Mouse (Mus musculus) spleen, postnatal 4 days (tissue): ENCODE measurements at regions not wholly inside any gene's neighbourhood (a gene's known extent, or its start where the extent isn't known, plus 50 kb on each side); places are given as distances from the start of the nearest gene placed in this dataset.

ENCODE experiments used
- DNase-seq, 2 experiments: peaks; one replicate each; pipeline ENCODE4 v3.0.0; 2022; ENCODE audit warnings: low spot score in 2 of 2

DNA sequence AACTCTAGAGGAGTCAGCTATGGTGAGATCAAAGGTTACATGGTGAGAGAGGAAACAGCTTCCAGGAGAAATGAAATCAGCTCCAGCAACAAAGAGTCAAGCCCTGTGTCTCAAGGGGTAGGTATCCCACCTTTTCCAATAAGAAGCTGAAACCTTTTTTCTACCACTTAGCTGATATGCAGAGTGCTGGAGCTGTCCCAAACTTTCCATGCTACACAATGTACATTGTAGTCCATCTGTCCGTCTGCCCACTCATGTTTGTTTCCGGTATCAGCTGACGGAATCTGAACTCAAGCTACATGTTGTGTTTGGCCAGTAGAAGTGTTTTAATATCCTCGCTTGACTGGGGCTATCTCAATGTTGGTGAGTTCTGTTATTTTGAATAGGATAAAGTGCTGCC is 83.6 kb upstream of the Ngf start:
- no peak for DNase-seq

DNA sequence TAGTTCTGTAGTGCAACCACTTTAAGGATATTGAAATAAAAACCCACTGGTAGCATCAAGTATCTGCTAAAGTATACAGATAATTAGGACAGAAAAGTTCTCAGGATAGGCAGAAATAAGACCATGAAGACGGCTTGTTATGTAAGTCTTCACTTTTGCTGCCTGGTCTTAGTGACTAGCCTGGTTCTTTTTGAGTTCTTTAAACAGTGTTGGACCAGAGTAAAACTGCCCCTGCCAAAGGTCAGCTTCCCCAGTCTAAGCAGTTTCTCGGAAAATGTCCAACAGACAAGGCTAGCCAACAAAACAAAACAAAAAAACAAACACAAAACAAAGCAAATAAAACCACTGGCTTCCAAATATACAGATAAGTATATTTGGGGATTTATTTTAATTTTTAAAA is 85.1 kb upstream of the Ngf start:
- no peak for DNase-seq

DNA sequence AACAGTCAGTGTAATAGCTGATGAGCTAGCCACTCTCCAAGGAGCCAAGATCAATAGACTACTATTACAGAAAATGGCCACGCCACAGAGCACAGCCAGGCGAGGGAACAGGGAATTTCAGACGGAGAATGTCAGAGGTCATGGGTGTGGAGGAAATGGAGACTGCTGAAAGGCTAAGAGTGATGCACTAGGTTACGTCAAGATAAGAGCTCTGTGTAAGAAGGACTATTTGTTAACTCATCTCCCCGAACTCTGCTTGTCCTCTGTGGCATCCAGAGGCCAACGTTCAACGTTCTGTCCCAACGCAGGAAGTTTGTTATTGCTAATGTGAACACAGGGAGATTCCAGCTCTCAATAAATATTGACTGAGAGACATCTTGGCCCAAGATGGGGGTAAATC is 86.0 kb upstream of the Ngf start:
- peak in 1 of 2 experiments; percentile 28 for DNase-seq

DNA sequence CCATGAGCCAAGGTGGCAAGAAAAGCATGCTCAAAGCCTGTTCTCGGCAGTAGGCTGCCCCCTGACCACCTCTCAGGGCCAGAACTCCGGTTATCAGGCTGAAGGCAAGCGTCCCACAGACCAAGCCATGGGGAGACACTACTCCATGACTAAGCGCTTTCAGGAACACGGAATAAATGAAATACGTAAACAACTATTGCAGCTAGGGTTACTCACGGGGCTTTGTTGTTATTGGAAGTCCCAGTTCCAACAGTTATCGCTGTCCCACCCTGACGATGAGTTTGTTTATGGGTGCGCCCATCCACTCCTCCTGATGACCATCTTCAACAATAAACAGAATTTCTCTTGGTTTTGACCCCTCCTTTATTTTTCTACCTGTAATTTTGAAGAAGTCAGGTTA is 88.0 kb upstream of the Ngf start:
- peak in 1 of 2 experiments; percentile 41 for DNase-seq

DNA sequence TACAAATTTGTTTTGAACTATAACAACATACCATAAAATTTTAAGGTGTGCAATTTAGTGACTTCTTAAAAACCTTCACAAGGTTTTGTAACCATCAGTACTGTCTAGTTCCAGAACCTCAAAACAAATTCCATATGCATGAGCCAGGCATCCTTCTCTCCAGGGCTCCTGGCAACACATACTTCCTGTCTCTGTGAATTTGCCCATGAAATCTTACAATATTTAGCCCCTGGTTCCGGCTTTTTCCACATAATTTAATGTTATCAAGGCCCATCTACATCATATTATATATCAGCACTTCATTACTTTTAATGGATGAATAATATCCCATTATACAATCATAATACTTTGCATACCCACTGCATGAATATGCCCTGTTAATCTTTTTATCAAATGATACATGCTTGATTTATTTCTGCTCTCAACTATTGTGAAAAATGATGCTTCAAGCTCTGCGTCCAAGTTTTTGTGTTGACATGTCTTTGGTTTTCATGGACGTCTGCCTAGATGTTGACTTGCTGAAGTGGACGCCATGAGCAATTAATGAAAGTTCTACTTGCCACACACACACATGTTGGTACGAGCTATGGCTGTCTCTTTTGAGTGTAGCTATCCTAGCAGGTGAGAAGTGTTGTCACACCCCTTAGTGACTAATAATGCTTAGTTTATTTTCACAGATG is 95.2 kb upstream of the Ngf start:
- DNase-seq, result no peak

DNA sequence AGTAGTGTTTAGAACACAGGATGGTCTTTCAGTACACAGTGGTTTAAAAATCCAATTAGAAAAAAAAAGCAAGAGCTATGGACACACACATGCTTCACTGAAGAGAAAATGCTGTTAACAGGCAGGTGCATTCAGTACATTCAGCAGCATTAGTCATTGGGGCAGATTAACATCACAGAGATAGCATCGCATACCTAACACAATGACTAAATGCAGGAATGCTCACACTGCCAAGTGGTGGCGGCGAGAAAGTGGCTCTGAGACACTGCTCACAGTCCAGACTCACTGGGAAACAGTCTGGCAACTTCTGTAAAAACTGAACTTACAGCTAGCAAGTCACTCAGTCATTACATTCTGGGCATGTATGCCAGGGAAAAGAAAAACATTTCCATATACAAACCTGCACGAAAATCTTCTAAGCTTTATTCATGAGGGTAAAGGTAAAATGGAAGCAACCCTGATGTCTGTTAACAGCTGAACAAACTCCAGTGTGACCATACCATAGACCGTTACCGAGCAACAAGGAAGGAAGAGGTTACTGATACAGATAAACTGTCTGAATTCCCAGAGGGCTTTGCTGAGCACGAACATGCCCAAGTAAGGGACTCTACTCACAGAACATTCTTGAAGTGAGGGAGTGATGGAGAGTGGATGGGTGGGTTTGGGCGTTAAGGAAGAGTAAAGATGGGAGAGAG is 97.4 kb upstream of the Ngf start:
- DNase-seq, result no peak

DNA sequence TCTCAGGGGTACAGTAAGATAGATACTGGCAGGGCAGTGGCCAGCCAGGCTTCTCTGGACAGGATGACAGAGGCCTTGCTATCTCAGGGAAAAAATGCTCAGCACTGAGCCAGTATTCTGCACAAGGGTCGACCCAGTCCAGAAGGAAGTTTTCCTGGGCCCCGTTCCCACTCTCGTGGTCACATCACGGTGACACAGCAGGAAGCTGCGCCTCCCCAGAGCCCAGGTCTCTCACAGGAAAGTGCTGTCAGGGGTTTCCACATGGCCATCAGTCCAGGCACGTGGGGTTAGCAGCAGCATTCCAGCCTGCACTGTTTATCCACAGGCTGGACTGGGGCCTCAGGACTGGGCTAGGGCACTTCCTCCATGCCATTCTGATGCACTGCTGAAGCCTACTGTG is 103.5 kb upstream of the Ngf start:
- DNase-seq, result no peak

GRCm38 (mm10) chr3:102364326-102364935 is 105.3 kb upstream of the Ngf start:
- no peak for DNase-seq

DNA sequence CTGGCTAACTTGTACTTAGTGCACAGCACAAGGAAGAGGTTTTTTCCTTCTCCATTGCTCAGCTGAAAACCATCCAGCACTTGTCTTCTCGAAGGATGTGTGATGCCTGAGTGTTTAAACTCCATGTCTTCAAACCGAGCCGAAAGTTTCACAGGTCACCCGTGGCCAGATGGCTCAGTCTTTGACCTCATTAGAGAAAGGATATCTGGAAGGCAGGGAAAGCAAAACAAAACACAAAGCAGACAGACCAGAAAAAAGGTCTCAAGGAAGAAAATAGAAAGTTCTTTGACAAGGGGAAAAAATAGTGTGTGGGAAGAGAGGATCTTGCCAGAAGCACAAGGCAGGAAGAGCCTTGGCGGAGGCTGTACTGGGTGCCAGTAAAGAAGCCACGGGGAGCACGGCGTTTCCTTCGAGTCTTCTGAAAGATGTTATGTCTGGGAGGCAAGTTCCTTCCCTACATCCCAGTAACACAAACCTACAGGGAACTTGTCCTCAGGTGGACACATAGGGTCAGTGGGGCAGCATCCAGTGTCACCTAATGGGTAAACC is 108.9 kb upstream of the Ngf start:
- no peak for DNase-seq

DNA sequence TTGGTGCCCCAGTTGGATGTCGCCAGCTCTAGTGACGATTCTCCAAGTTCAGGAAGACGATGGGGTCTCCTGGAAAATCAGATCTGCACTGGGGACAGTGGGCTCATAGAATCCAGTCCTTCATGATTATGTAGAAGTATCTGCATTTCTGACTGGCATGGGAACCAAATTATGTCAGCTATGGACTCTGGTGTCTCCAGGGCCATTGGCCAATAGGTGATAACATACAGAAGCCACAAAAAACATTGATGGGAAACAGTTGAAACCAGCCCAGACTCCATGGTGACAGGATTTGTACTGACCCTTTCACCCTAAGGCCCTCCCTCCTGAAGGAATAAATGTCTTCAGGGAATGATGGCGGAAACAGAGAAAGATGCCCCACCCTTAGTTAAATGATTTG is 110.9 kb upstream of the Ngf start:
- DNase-seq, result no peak

DNA sequence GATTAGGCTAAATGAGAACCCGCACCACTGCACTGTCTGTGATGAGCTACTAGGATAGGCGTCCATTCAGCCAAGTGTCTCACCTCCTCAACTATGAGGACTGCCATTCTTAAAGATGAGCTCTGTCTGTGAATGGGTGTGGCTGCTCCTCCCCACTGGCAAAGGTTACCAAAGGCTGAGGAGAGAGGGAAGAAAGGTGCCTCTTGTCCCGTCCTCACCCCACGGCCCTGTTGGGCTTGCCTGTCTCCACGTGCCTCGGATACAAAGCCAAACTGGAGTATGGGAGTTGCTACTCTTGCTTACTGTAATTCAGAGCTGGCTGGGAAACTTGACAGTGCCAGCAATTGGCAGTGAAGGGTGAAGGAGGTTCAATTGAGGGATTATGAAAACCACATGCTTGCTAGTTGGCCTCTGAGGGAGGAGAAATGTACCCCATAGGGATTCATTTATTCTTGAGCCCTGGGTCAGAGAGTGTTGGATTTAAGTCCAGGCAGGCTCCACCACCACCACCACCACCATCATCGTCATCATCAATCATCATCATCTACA is 112.6 kb upstream of the Ngf start:
- DNase-seq, result no peak

GRCm38 (mm10) chr3:102355352-102355751 is 114.4 kb upstream of the Ngf start:
- DNase-seq, result no peak

DNA sequence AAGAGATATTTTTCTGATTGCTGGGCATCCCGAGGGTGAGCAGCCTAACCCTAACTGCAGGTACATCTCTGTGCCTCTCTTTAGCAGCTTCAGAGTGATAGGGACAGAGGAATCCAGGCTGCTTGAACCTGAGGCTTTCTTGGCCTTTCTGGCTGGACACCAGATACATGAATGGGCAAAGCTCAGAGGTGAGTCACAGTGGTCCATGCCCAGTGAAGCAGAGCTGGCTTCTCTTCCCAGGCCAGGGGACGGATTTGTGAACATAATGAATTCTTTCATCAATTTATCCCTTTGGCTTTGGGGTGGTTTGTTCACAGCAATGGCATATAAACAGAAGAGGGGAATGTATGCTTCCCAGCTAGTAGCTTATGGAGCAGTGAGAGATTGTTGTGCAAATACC is 114.9 kb upstream of the Ngf start:
- no peak for DNase-seq

GRCm38 (mm10) chr3:102353277-102353900 is 116.3 kb upstream of the Ngf start:
- DNase-seq, result no peak

- DNase-seq, result no peak
Observed at GRCm38 (mm10) chr3:102346077-102346476, 123.6 kb upstream of the Ngf start.

DNA sequence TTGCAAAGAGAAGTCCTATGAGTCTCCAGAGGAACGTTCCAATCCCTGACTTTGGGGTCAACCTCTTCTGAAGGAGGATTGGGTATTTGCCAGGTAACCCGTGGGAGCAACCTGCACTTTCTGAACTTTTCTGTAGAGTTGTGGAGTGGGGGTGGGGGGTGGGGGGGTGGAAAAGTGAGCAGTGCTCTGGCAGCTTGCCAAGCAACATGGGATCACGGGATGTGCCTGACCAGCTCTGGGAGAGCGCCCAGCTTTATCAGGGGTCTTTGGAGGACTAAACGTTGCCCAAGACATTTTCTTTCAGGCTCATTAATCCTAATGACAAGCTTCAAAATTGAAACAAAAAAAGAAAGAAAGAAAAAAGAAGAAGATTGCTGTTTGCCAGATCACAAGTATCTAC is 124.4 kb upstream of the Ngf start:
- no peak for DNase-seq

GRCm38 (mm10) chr3:102340731-102341130 is 129.0 kb upstream of the Ngf start:
- DNase-seq, result no peak

- DNase-seq, result no peak
Observed at GRCm38 (mm10) chr3:102337881-102338280, 131.8 kb upstream of the Ngf start.

DNA sequence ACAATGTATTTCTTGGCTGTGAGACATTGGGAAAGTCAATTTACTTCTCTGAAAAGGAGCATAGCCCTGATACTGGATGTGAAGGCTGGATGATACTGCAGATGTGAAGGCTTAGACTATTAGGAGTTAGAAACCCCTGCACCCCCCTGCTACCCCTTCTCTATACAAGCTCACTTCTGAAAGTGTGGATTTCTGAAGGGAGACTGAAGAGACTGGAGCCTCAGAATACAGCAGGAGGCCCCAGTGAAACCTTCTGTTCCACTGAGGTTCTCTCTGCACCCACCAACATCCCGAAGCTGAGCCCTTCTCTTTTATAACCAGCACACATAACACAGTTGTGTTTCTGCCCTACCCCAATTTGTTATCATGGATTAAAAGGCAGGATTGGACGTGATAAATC is 131.7 kb upstream of the Vangl1 start:
- no peak for DNase-seq

DNA sequence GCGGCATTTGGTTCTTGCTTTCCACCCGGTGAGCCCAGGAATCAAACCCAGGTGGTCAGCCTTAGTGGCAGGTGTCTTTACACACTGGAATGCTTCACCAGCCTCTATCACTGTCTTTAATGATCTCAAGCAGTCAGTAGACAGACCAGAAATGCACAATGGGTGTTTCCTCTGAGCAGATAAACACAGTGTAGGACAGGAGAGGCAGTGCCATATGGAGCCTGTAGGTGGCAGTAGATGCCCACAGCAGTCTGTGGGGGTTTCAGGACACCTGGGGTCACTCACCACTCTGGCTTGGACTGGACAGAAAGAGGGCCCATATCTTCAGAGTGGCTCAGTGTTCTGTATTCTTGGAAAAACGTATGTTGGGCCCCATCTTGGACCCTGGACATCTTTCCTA is 130.7 kb upstream of the Vangl1 start:
- no peak for DNase-seq

DNA sequence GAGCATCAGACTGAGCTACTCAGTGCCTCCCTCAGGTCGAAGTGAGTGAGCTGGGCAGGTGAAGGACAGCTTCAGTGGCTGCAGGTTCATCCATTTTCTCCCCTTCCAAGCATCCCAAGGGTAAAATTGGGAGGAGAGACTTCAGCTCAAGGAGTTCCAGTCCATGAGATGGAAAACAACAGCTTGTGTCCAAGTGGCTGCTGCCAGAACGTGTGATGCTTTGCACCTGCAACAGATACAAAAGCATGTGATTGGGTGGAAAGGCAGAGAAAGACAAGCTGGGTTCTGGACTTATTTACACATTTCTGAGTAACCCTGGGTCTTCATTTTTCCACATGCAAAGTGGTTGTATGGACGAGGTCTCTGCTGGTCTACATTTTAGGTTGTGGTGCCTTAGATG is 127.7 kb upstream of the Vangl1 start:
- no peak for DNase-seq

DNA sequence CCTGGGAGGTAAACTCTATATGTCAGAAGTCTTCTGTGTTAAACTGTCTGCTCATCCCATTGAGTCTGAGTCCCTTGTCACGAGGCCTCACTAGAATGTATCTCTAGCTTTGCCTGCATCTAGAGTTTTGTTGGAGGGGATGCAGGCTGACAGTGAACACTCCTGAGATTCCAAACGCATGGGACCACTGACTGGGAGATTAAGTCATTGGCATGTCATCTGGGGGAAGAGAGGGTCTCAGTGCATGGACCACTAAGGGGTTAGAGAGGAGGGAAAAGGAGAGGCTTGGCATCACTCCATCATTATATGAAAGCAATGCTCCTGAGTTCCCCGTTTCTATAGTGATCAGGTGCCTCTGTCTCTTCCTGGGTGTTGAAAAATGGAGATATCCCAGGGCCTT is 114.8 kb upstream of the Vangl1 start:
- DNase-seq, result no peak
